Mouse (Mus musculus): ENCODE data around the gene Ctnnbip1.

DNA sequence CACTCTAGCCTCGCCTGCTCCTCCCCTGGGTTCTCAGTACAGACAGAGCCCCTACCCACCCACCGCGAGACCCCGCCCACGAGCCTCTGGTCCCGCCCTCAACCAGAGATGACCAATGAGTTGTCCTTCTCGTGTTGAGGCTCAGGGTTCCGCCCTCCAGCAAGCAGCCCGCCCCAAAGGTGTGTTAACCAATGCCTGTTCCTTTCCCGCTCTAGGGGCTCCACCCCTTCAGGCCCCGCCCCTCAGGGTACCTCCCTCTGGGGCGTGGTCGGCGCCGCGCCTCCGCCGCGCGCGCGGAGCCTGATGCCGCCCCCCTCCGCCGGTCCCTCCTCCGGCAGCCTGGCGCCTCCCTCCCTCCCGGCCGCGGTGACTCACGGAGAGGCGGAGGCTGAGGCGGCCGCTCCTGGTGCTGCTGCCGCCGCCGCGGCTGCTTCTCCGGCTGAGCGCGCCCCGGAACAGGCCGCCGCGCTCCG, at the start of gene Ctnnbip1:
- TF ChIP-seq POLR2A (IDR thresholded peaks at IDR 0.05; ENCODE audit: insufficient read depth, low read depth, low read length) = peak; percentile 44
- TF ChIP-seq CTCF (IDR thresholded peaks at IDR 0.05; ENCODE audit: insufficient read depth, low read depth, low read length) = no peak
